Mouse (Mus musculus): ENCODE results near the gene Pp2d1. TPM values are rescaled to one million over a fixed set of nuclear protein-coding genes. Genes with fewer than 3 reads are reported as not detected.
"Not testable (repeated sequence)": the region's sequence is repeated elsewhere in the genome, so short reads cannot be mapped to it uniquely, and the experiment has no call there.

The Pp2d1 gene
- polyA plus RNA-seq, 1 experiment from 2014 or later: 0.21 TPM

DNA sequence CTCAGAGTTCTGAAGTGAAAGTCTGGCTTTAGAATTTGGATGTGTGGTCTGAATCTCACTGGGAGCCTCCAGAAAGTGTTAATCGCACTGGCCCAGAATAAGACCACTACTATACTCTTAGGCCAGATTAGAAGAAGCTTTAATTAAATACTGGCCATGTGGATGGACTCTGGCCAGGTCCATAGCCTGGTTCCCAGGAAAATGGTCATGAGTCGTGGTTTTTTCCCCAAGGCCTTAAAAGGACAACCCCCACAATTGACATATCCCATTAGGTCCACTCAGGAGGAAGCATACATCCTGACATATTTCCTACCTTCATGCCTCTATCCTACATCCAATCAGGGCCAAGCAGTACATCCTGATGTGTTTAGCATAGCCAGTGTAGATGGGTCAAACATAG is 37.9 kb upstream of the Pp2d1 start:
- WGBS: 62% methylated on average over 2 of the region's 2 CpGs
- Histone ChIP-seq H3K27me3 (no peaks in the 10 kb centered on the region), H3K4me2 (no peak overlapping the region), H3K27ac (0 out of 2 replicates have a peak overlapping the region, but pooled peaks have one; percentile 67), H3K9me3 (replicated peaks) (no peaks in the 10 kb centered on the region), H3K36me3 (no peaks in the 10 kb centered on the region), H3K4me1 (replicated peaks) (peaks cover 33% of the 10 kb centered on the region), H3K4me3 (no peak overlapping the region), H3K9ac (no peak overlapping the region)
- ATAC-seq (replicated peaks; ENCODE audit: insufficient number of reproducible peaks, insufficient read depth, low FRiP score, low read depth): no peak

DNA sequence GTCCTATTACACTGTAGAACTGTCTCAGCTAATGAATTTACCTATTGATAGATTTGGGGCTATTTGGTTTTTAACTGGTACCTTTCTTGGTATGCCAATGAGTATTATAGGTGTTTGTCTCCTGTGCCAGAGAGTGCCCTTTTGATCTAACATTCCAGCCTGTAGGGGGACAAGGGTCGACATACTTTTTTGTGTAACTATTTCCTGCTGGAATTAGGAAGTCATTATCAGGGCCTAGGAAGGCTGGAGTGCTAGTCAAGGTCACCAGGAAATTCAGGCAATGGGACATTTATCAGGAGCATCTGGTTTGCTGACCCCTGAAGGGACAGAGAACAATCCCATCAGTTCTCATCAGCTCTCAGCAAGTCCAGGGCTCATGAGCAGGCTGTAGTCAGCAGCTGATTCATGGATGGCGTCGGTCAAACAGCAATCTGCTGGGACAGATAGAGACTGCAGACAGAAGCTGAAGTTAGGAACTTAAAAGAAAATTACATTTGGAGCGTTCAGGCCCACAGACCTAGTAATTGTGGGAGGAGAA is 33.8 kb upstream of the Pp2d1 start:
- 30% methylated on average over 4 of the region's 4 CpGs for WGBS
- H3K27ac ChIP-seq: 0 out of 2 replicates have a peak overlapping the region, but pooled peaks have one; percentile 3

DNA sequence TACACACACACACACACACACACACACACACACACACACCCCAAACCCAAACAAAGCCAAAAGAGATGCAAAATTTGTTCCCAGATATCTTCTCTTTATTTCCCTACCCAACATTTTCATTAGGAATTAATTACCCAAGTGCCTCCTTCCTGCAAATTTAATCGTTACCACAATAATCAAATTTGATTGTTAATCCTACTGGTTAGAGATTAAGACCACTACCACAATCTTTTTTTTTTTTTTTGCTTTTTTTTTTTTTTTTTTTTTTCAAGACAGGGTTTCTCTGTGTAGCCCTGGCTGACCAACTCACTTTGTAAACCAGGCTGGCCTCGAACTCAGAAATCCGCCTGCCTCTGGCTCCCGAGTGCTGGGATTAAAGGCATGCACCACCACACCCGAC is 31.7 kb upstream of the Pp2d1 start:
- not testable (repeated sequence) for H3K4me3 ChIP-seq; H3K9me3 ChIP-seq (replicated peaks); ATAC-seq (replicated peaks; ENCODE audit: insufficient number of reproducible peaks, insufficient read depth, low FRiP score, low read depth); H3K9ac ChIP-seq; H3K27me3 ChIP-seq; H3K4me2 ChIP-seq; H3K36me3 ChIP-seq
- Histone ChIP-seq H3K27ac (peak overlapping the region; percentile 87), H3K4me1 (replicated peaks) (peaks cover 33% of the 10 kb centered on the region)
- WGBS: 87% methylated on average over 5 of the region's 5 CpGs

More for the DNA sequence above, 33.8 kb upstream of the Pp2d1 start:
- Histone ChIP-seq H3K9me3 (replicated peaks) (no peaks in the 10 kb centered on the region), H3K4me2 (no peak overlapping the region), H3K27me3 (no peaks in the 10 kb centered on the region), H3K36me3 (no peaks in the 10 kb centered on the region), H3K4me1 (replicated peaks) (peaks cover 45% of the 10 kb centered on the region), H3K4me3 (no peak overlapping the region), H3K9ac (no peak overlapping the region)
- no peak for ATAC-seq (replicated peaks; ENCODE audit: insufficient number of reproducible peaks, insufficient read depth, low FRiP score, low read depth)

DNA sequence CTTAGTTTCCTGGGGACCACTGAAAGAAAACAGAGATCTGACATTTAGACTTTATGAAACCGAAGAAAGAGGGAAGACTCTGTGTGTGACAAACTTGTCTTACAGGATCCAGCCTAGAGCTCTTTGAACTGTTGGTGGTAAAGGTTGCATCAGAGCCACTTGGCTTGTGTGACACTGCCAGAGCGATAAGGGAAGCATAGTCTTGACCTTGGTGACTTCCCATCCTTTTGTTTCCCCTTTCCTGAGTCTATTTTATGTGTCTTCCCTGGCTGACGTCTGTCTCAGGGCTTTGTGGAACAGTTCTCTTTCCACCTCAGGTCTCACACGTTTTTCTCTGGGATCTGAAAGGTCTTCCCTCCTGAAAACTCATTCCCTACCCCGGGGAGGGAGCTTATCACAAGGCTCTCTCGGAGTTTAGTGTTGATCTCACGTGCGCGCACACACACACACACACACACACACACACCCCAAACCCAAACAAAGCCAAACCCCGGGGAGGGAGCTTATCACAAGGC is 31.2 kb upstream of the Pp2d1 start:
- Histone ChIP-seq H3K4me3 (peak overlapping the region; percentile 39), H3K9ac (0 out of 2 replicates have a peak overlapping the region, but pooled peaks have one; percentile 7), H3K4me1 (replicated peaks) (peaks cover 36% of the 10 kb centered on the region), H3K9me3 (replicated peaks) (no peaks in the 10 kb centered on the region), H3K4me2 (peak overlapping the region; percentile 66), H3K27me3 (no peaks in the 10 kb centered on the region), H3K27ac (peak overlapping the region; percentile 87), H3K36me3 (no peaks in the 10 kb centered on the region)
- no peak for ATAC-seq (replicated peaks; ENCODE audit: insufficient number of reproducible peaks, insufficient read depth, low FRiP score, low read depth)
- 5% methylated on average over 10 of the region's 10 CpGs for WGBS

DNA sequence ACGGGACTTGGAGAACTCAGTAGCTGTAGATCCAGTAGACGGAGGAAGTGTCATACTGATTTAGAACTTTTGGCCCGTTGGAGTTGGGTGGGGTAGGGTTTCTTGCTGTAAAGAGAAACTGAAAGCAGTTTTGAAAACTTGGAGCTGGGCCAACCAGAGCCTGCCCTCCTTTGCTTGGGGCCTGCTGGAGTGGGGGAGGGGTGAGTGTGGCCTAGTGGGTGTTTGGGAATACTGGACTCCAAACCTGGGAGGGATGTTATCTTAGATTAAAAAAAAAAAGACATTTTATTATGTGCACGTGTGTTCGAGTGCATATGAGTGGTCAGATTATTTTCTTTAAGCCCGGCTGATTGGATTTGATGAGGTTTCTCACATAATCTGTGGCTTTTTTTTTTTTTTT is 30.6 kb upstream of the Pp2d1 start:
- Histone ChIP-seq H3K9ac (peak overlapping the region; percentile 37), H3K4me1 (replicated peaks) (peaks cover 36% of the 10 kb centered on the region), H3K36me3 (no peaks in the 10 kb centered on the region), H3K4me3 (peak overlapping the region; percentile 39), H3K9me3 (replicated peaks) (no peaks in the 10 kb centered on the region), H3K27me3 (no peaks in the 10 kb centered on the region), H3K4me2 (peak overlapping the region; percentile 66), H3K27ac (peak overlapping the region; percentile 87)
- WGBS: 16% methylated on average over 6 of the region's 6 CpGs
- ATAC-seq (replicated peaks; ENCODE audit: insufficient number of reproducible peaks, insufficient read depth, low FRiP score, low read depth): no peak

DNA sequence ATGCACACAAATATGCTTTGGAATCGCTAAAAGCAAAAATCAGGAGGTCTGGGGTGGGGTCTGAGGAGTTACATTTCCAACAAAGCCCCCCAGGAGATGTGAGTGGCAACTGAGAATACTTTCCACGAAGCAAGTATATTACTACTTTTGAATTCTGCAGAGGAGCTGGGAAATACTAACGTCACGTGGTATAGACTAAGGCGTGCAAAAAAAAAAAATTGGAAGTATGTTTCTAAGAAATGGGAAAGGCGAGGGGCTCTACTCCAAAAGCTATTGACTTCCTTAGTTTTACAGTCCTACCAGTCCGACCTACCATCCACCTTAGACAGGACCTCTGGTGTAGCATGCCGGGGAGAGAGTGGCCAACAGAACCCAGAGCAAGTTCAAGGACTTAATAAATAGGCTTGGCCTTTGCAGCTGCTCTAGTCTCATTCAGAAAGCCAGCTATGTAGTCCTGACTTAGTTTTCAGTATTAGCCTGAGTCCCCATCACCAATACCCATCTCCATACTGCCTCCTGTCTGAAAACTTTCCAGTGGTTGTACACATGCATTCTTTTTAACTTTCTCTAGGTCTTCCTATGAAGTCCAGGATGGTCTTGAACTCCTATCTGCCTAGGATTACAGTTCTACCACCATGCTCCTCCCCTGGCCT is 29.6 kb upstream of the Pp2d1 start:
- WGBS: 39% methylated on average over 8 of the region's 8 CpGs
- peak overlapping the region; percentile 89 for H3K4me2 ChIP-seq
- H3K9ac ChIP-seq: peak overlapping the region; percentile 95
- H3K4me3 ChIP-seq: peak overlapping the region; percentile 91
- no peaks in the 10 kb centered on the region for H3K27me3 ChIP-seq
- H3K4me1 ChIP-seq (replicated peaks): peaks cover 36% of the 10 kb centered on the region
- H3K36me3 ChIP-seq: no peaks in the 10 kb centered on the region
- peak overlapping the region; percentile 99 for H3K27ac ChIP-seq
- H3K9me3 ChIP-seq (replicated peaks): no peaks in the 10 kb centered on the region
- no peak for ATAC-seq (replicated peaks; ENCODE audit: insufficient number of reproducible peaks, insufficient read depth, low FRiP score, low read depth)

DNA sequence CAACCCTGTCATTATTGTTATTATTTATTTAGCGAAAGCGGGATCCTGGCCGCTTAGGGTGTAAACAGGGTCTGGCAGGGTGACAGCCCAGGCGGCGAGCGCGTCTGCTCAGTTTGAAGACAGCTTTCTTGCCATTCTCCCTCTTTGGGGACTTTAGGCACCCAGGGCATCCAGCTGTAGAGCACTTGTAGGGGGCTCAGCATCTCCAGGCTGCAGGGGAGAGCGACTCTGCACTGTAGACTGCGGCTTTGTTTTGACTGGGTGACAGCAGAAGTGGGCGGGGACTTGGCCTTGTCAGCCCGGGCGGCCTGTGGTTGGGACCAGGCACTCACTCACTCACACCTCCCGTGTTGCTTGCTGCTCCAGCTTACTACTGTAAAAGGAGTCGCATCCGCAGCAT is 28.9 kb upstream of the Pp2d1 start:
- Histone ChIP-seq H3K36me3 (no peaks in the 10 kb centered on the region), H3K27ac (peak overlapping the region; percentile 99), H3K9ac (peak overlapping the region; percentile 95), H3K4me1 (replicated peaks) (peaks cover 32% of the 10 kb centered on the region), H3K4me3 (peak overlapping the region; percentile 91), H3K4me2 (peak overlapping the region; percentile 89), H3K9me3 (replicated peaks) (no peaks in the 10 kb centered on the region), H3K27me3 (no peaks in the 10 kb centered on the region)
- peak; percentile 84 for ATAC-seq (replicated peaks; ENCODE audit: insufficient number of reproducible peaks, insufficient read depth, low FRiP score, low read depth)
- WGBS: under 1% methylated on average over 15 of the region's 15 CpGs

DNA sequence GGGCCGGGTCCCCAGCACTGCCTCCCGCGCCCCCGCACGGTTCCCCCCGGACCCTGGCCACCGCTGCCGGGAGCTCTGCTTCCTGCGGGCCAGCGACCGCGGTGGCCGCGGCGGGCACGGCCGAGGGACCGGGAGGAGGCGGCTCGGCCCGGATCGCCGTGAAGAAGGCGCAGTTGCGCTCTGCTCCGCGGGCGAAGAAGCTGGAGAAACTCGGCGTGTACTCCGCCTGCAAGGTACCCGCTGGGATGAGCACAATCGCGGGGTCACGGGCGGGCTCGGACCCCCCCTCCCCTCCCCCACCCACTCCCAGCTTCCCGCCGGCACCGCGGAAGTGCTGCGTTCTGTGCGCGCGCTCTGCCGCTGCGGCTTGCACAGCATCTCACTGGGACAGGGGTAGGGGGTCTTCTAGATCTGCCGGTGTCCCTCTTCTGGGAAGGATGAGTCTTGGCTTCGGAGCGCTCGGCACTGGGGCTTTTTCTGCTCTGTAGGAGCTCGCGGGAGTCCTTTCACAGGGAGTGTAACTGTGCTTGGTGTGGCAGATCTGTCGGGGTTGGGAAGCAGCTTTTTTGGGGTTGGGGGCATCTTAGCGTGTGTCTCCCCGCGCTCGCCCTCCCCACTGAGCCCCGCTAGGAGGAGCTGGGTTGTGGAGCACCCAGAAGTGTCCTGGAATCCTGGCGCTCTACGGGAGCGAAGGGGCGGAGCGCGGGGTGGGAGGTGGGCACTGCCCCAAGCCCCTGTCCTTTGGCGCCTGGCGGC is 28.3 kb upstream of the Pp2d1 start:
- Histone ChIP-seq H3K4me3 (peak overlapping the region; percentile 91), H3K27ac (peak overlapping the region; percentile 99), H3K4me1 (replicated peaks) (peaks cover 30% of the 10 kb centered on the region), H3K9ac (peak overlapping the region; percentile 95), H3K36me3 (no peaks in the 10 kb centered on the region), H3K9me3 (replicated peaks) (no peaks in the 10 kb centered on the region), H3K27me3 (no peaks in the 10 kb centered on the region), H3K4me2 (peak overlapping the region; percentile 89)
- ATAC-seq (replicated peaks; ENCODE audit: insufficient number of reproducible peaks, insufficient read depth, low FRiP score, low read depth): peak; percentile 68
- under 1% methylated on average over 67 of the region's 67 CpGs for WGBS

DNA sequence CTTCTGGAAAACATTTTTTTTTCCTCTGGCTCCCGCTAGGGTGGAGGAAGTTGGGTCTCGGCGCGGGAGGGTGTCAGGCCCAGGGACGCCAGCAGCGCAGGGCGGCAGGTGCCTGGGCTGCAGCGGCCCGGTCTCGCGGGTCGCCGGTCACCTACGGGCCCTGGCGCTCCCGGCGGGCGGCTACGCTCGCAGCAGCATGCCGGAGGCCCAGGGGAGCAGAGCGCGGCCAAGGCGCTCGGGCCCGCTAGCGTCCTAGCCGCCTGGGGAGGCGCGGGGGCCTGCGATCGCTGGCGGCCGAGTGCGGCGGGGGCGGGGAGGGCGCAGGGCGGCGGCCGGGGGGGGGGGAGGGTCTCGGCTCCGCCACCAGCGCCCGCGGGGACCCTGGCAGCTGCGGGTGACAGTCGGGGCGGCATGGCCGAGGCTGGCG is 27.7 kb upstream of the Pp2d1 start:
- Histone ChIP-seq H3K27ac (peak overlapping the region; percentile 99), H3K9me3 (replicated peaks) (no peaks in the 10 kb centered on the region), H3K4me2 (peak overlapping the region; percentile 89), H3K27me3 (no peaks in the 10 kb centered on the region), H3K4me1 (replicated peaks) (peaks cover 30% of the 10 kb centered on the region), H3K9ac (peak overlapping the region; percentile 95), H3K4me3 (peak overlapping the region; percentile 91), H3K36me3 (no peaks in the 10 kb centered on the region)
- under 1% methylated on average over 37 of the region's 51 CpGs for WGBS
- peak; percentile 38 for ATAC-seq (replicated peaks; ENCODE audit: insufficient number of reproducible peaks, insufficient read depth, low FRiP score, low read depth)

DNA sequence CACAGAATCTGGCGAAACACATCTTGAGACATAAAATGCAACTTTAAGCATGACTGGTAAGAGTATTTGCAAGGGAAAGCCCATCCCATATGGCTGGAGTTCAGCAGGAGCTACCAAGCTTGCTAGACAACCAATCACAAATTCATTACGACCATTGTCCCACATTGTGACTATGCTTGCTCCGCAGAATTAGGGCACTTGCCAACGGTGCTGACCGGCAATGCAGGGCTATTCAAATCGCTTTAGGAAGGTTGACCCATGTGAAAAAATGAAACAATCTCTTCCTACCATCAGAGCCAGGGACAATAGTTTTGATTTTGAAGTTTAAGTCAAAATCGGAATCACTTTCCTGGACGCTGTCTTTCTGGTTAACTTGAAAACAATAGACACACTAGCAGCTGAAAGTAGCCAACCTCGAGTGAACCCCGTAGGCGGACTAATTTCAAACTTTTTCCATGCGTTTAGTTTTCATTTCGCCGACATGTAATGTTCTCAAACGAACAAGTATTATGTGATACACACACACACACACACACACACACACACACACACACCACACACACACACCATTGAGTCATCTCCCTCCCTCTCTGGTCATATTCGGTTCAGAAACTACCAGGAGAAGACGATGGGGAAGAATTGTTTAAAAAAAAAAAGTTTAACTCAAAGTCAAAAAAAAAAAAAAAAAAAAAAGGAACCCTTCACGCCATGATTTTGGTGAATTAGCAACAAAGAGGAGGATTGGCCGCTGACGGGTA is 27.1 kb upstream of the Pp2d1 start, which contains the start of gene Kat2b:
Gene Kat2b (plus strand): TSS at position 701 of the 758 bp plus-strand sequence.
- Histone ChIP-seq H3K36me3 (no peaks in the 10 kb centered on the region), H3K27me3 (no peaks in the 10 kb centered on the region), H3K9me3 (replicated peaks) (no peaks in the 10 kb centered on the region), H3K4me2 (peak within 1 kb of the TSS; percentile 89), H3K9ac (peak within 1 kb of the TSS; percentile 95), H3K4me1 (replicated peaks) (peaks cover 30% of the 10 kb centered on the region), H3K4me3 (peak within 1 kb of the TSS; percentile 91), H3K27ac (peak within 1 kb of the TSS; percentile 99)
- no peak for ATAC-seq (replicated peaks; ENCODE audit: insufficient number of reproducible peaks, insufficient read depth, low FRiP score, low read depth)
- WGBS: 2% methylated on average over 20 of the region's 20 CpGs

DNA sequence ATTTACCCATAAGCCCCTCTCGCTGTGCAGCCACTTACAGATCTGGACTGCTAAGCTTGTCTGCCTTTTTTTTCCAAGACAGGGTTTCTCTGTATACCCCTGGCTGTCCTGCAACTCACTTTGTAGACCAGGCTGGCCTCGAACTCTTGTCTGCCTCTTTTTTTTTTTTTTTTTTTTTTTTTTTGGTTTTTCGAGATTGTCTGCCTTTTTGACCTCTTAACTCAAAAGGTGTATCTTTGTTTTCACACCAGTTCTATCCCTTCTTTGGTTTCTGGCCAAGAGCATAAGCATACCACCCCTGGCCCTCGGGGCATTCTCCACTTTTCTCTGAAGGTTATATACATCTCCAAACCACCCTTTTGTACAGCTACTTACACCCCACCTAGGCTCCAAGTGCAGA is 25.6 kb upstream of the Pp2d1 start:
- Histone ChIP-seq H3K9ac (no peak overlapping the region), H3K9me3 (replicated peaks) (no peaks in the 10 kb centered on the region), H3K36me3 (no peaks in the 10 kb centered on the region), H3K27ac (no peak overlapping the region), H3K27me3 (no peaks in the 10 kb centered on the region), H3K4me2 (no peak overlapping the region), H3K4me3 (no peak overlapping the region), H3K4me1 (replicated peaks) (peaks cover 20% of the 10 kb centered on the region)
- ATAC-seq (replicated peaks; ENCODE audit: insufficient number of reproducible peaks, insufficient read depth, low FRiP score, low read depth): no peak
- WGBS: 81% methylated on average over 4 of the region's 4 CpGs

Data from heart, embryonic 15.5 days (tissue).